Mouse (Mus musculus) bone marrow macrophage, adult 2 months (primary cell): ENCODE results near the gene Ncr1. TPM values are rescaled to one million over a fixed set of nuclear protein-coding genes. Genes with fewer than 3 reads are reported as not detected.
"Not testable (repeated sequence)": the region's sequence is repeated elsewhere in the genome, so short reads cannot be mapped to it uniquely, and the experiment has no call there.

Experiments used
- H3K27ac ChIP-seq: 2 replicates; pipeline ENCODE4 v1.5.1; 2012; ENCODE audit warnings: low read depth, low read length; ENCODE audit not compliant: insufficient read depth
- H3K4me1 ChIP-seq: 2 replicates; pipeline ENCODE4 v1.6.1; 2012; ENCODE audit warnings: low read length; ENCODE audit not compliant: control insufficient read depth, insufficient read depth
- H3K4me3 ChIP-seq: 2 replicates; pipeline ENCODE4 v1.5.1; 2012; ENCODE audit warnings: mild to moderate bottlenecking, low read length, moderate library complexity; ENCODE audit not compliant: insufficient read depth
- CTCF ChIP-seq: IDR thresholded peaks from 2 replicates; pipeline ENCODE4 v1.5.1; 2012; ENCODE audit warnings: low read depth, mild to moderate bottlenecking, low read length, moderate library complexity
- POLR2A ChIP-seq: IDR thresholded peaks from 2 replicates; pipeline ENCODE4 v1.6.1; 2012; ENCODE audit warnings: mild to moderate bottlenecking, low read depth, low read length, borderline replicate concordance
- polyA plus RNA-seq: library from polyadenylated mRNA; stranded (reverse); fragments of >200 nt; gene quantifications from 2 replicates; pipeline ENCODE4 v1.2.4, GENCODE M21; 2012; ENCODE audit not compliant: missing spikeins, insufficient read depth, insufficient read length

Ncr1 gene
- not detected in 2 replicates for polyA plus RNA-seq

DNA sequence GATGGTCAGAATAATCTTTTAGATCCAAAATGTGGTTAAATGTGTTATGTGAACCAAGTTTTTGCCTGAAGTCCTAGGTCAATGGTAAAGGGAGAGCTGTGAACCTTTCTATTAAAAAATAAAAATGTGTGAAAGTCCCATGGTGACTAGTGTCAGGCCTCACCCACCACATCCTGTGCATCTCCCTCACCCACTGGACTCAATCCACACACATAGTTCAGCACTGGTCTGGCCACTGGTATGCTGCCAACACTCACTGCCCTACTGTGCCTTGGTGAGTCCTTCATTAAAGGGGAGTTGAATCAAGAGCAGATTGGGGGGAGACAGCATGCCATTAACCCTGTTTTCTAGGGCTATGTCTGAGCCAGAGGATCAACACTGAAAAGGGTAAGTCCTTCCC, at the start of gene Ncr1:
Gene Ncr1, plus strand, starts transcription at position 216 of the 400 bp plus-strand sequence.
- Histone ChIP-seq H3K4me1 (no peaks in the 10 kb centered on the region), H3K4me3 (no peak within 1 kb of the TSS), H3K27ac (no peak within 1 kb of the TSS)
- TF ChIP-seq POLR2A (no peak), CTCF (no peak)

DNA sequence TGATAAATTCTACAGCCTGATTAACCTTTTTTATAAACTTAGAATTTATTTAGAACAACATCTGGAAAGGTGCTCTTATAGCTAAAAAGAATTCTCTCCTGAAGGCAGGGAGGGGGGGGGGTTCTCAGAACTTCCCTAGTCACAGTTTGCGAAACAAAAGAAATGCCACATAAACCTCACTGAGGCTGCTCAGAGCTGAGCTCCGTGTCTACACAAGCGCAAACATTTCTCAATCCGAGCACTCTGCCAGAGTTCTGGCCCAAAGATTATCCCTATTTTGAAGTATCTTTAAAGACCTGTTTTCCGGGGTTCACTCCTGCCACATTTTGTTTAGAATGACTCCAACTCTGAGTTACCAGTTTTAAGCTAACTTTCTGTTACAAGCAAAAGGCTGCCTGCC, 44.9 kb upstream of the Ncr1 start:
- Histone ChIP-seq H3K4me1 (peaks cover 7% of the 10 kb centered on the region), H3K4me3 (peak overlapping the region; percentile 35), H3K27ac (peak overlapping the region; percentile 69)
- TF ChIP-seq POLR2A = no peak
- no peak for TF ChIP-seq CTCF

DNA sequence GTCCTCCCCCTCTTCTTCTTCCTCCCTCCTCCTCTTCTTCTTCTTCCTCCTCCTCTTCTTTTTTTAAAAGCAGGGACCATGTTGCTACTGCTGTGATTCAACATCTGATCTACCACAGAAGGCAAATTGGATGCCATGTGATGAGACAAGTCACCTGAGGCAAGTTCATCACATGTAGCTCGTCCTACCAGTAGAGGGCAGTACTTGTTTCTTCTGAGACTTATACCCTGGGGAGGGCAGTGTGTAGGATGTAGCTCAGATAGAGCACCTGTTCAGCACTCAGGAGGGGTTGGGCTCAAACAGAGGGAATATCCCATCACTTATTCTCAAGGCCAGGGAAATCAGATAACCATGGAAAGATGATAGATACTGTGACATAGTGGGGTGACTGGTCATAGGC, 40.3 kb upstream of the Ncr1 start:
- TF ChIP-seq CTCF (no peak), POLR2A (no peak)
- H3K4me1 ChIP-seq = peaks cover 14% of the 10 kb centered on the region
- H3K4me3 ChIP-seq = no peak overlapping the region
- no peak overlapping the region for H3K27ac ChIP-seq

GRCm38 (mm10) chr7:4300166-4300565, 37.4 kb upstream of the Ncr1 start:
- no peak overlapping the region for H3K4me3 ChIP-seq
- no peak overlapping the region for H3K27ac ChIP-seq
- peaks cover 7% of the 10 kb centered on the region for H3K4me1 ChIP-seq

GRCm38 (mm10) chr7:4303457-4303856, 34.1 kb upstream of the Ncr1 start:
- Histone ChIP-seq H3K4me3 (no peak overlapping the region), H3K27ac (no peak overlapping the region), H3K4me1 (peaks cover 7% of the 10 kb centered on the region)
- TF ChIP-seq POLR2A = no peak
- no peak for TF ChIP-seq CTCF

More at GRCm38 (mm10) chr7:4300166-4300565, 37.4 kb upstream of the Ncr1 start:
- TF ChIP-seq CTCF = no peak
- no peak for TF ChIP-seq POLR2A

DNA sequence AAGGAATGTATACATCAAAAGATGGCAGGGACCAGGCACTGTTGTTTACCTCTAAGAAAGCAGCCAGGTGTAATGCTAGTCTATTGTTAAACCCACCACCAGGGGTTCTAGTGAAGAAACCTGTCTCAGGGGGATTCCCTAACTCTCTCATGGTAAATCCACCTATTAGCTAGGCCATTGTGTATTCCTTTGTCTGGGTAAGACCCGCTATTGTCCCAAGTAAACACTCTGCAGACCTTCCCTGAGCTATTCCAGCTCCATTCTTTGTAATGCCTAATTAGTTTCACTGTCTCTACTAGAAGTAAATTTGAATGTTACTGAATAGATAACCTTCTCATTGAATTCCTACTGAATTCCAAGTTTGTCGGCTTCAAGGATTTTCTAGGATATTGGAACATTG, 24.4 kb upstream of the Ncr1 start:
- H3K4me3 ChIP-seq, H3K27ac ChIP-seq, H3K4me1 ChIP-seq: not testable (repeated sequence)

DNA sequence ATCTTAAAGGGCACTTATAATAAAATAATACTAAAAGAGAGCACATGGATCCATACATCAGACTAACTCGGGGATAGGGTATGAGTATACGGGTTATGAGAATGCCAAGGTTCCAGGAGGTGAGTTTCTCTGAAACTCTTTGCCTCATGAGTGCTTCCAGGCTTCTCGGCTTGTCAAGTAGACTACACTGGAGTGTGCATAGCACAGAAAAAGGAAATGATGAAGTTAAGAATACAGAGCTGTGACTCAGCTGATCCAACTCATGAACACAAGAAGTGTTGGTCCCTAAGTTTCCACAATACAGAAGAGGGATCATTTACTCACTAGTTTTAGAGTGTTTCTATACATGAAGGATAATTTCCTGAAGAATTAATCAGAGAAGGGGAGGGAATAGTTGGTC, 24.0 kb upstream of the Ncr1 start:
- not testable (repeated sequence) for H3K27ac ChIP-seq, H3K4me1 ChIP-seq

GRCm38 (mm10) chr7:4323301-4323700, 14.2 kb upstream of the Ncr1 start:
- no peaks in the 10 kb centered on the region for H3K4me1 ChIP-seq
- TF ChIP-seq POLR2A (no peak), CTCF (no peak)
- H3K27ac ChIP-seq = no peak overlapping the region
- no peak overlapping the region for H3K4me3 ChIP-seq

More for the DNA sequence above, 24.0 kb upstream of the Ncr1 start:
- not testable (repeated sequence) for H3K4me3 ChIP-seq

DNA sequence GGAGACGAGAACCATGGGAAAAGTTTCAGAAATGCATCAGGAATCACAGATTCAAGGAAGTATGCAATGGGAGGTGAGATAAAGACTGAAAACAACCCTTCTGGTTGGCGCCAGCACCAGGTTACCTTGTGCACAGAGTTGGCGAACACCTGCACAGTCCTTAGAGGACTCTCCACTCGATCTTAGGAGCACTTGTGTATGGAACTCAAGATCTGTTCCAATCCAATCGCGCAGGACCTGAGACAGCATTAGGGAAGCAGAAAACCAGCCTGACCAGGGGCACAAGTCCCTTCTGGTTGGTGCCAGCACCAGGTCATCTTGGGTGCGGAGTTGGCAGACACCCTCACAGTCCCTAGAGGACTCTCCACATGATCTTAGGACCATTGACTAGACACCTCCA, 36.0 kb downstream of the Ncr1 start:
- Histone ChIP-seq H3K4me1 (peaks cover 6% of the 10 kb centered on the region), H3K4me3 (no peak overlapping the region), H3K27ac (no peak overlapping the region)
- TF ChIP-seq POLR2A = no peak
- TF ChIP-seq CTCF = no peak

Other genes with a start within 250 kb of the Ncr1 start
- not detected in 2 replicates for gene Ttyh1, start 218.3 kb upstream of the Ncr1 start, polyA plus RNA-seq
- 126 and 153 TPM in 2 replicates for gene Leng8, start 200.7 kb upstream of the Ncr1 start, polyA plus RNA-seq
- 3.1 and 3.8 TPM in 2 replicates for gene Leng9, start 187.3 kb upstream of the Ncr1 start, polyA plus RNA-seq
- gene Cdc42ep5, start 172.9 kb upstream of the Ncr1 start, polyA plus RNA-seq = not detected in 2 replicates
- 0.63 and 0.78 TPM in 2 replicates for gene Lilra5, start 100.0 kb upstream of the Ncr1 start, polyA plus RNA-seq
- gene Gp6, start 60.0 kb downstream of the Ncr1 start, polyA plus RNA-seq = 0.13 TPM in 1 of 2 replicates, not detected in the other
- gene Rdh13, start 107.9 kb downstream of the Ncr1 start, polyA plus RNA-seq = 6.5 and 7.5 TPM in 2 replicates
- gene Eps8l1, start 123.0 kb downstream of the Ncr1 start, polyA plus RNA-seq = 23.7 and 29.0 TPM in 2 replicates
- 293 and 348 TPM in 2 replicates for gene Ppp1r12c, start 164.0 kb downstream of the Ncr1 start, polyA plus RNA-seq
- 3.0 and 4.4 TPM in 2 replicates for gene Tnnt1, start 178.7 kb downstream of the Ncr1 start, polyA plus RNA-seq
- 12.3 and 19.9 TPM in 2 replicates for gene Tnni3, start 186.5 kb downstream of the Ncr1 start, polyA plus RNA-seq
- gene Dnaaf3, start 194.7 kb downstream of the Ncr1 start, polyA plus RNA-seq = 8.2 and 8.9 TPM in 2 replicates
- gene Syt5, start 209.8 kb downstream of the Ncr1 start, polyA plus RNA-seq = not detected in 2 replicates